Mouse (Mus musculus) kidney, adult 18-20 months (tissue): ENCODE measurements around the gene 4930512M02Rik.

Source experiments
- DNase-seq: peaks from one replicate; pipeline ENCODE4 v3.0.0; 2021

The 4930512M02Rik gene

GRCm38 (mm10) chr11:11564266-11565044 is 63.2 kb downstream of the 4930512M02Rik start:
- no peak for DNase-seq

GRCm38 (mm10) chr11:11561118-11561517 is 66.5 kb downstream of the 4930512M02Rik start:
- no peak for DNase-seq

DNA sequence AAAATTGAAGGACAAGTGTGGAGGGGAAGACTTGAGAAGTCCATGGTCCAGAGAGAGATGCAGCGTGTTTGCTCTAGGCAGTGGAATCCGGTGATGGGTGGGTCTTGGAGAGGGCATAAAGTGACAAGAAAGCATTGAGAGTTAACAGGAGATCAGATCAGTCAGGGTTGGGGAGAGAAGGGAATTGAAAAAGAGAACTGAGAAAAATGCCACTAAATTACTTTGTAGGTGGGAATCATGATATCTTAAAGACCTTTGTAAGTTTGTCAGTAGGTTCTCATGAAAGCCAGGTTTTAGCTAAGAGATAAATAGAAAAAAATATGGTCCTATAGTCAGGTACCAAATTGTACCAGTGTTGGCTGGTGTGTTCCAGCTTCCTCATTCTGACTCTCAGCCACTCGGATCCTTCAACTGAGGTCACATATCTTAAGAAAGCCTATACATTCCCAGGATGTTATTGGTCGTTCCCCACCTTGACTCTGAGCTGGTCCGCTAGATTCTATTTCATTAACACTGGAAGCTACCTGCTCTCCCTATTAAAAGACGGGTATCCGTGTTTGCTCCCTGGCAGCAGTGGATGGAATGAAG is 68.4 kb downstream of the 4930512M02Rik start:
- no peak for DNase-seq

GRCm38 (mm10) chr11:11558662-11559061 is 69.0 kb downstream of the 4930512M02Rik start:
- no peak for DNase-seq

- DNase-seq, result peak; percentile 65
Observed at GRCm38 (mm10) chr11:11557173-11557967, 70.3 kb downstream of the 4930512M02Rik start.

DNA sequence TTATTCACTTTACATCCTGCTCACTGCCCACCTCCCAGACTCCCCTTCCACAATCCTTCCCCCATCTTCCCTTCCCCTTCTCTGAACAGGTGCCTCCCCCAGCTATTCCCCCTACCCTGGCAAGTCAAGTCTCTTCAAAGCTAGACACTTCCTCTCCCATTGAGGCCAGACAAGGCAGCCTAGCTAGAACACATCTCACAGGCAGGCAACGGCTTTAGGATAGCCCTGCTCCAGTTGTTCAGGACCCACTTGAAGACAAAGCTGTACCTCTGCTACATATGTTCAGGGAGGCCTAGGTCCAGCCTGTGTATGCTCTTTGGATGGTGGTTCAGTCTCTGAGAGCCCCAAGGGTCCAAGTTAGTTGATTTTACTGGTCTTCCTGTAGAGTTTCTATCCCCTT is 71.4 kb downstream of the 4930512M02Rik start:
- no peak for DNase-seq

GRCm38 (mm10) chr11:11555563-11555962 is 72.1 kb downstream of the 4930512M02Rik start:
- DNase-seq, result no peak

DNA sequence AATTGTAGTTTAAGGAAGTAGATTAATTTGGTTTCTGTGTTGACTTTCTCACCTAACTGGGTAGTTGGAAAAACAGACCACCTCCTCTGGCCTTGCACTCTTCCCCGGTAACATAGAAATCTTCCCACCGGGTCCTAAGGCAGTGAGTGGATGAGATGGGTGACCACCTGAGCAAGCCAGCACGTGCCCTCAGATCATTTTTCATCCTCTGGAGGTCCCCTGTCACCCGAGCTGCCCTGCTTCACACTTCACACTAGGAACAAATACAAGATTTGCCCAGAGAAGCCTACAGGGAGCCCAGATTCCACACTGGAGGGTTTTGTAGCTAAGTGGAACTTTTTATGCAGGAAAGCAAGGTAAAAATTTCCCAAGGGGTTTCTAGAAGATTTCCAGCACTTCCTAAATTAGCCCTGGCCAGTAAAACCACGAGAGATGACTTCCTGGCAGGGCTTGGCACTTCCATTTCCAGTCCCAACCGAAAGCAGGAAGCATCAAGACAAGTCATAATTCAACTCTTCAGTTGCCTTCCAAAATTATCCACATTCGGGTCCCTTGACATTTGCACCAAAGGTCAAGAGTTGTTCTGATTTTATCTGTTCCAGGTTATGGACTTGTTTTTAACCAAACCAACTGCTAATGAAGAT is 79.9 kb downstream of the 4930512M02Rik start:
- DNase-seq, result peak; percentile 8

GRCm38 (mm10) chr11:11546903-11547511 is 80.6 kb downstream of the 4930512M02Rik start:
- DNase-seq, result no peak

GRCm38 (mm10) chr11:11545948-11546347 is 81.7 kb downstream of the 4930512M02Rik start:
- no peak for DNase-seq
